8 mouse cellular contexts compared by ENCODE assay signal in the genomic region with DNA sequence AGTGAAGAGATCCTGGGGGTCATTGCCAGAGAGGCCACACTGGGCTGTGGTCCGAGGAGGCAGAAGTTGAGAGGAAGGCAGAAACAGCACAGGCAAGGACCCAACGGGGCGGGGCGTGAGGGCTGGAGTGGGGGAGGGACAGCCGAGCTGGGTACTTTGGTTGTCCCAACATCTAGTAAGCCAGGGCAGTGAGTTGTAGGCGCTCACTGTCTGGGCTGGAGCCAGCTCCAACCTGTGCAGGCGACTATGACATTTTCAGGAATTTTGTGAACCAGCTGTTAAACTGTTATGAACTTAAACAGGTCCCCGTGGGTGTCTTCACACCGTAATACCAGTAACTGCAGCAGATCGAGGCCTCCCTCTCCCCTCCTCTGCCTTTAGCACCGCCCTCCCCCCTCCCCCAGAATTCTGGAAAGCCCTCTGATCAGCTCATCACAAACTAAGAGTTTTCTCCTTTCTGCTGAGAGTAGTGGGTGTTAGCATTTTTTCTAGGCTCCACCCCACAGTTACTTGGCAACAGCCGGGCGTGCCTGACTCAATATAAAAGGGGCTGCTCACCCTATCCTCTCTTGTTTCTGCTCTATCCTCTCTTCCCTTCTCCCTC.
DNase-seq lines count a peak whose midpoint lies in the region; ATAC-seq and TF ChIP-seq lines count a peak whose summit lies in the region.

No protein-coding gene starts in this region.

- no peaks in the 10 kb centered on the region for H3K36me3 ChIP-seq in embryonic facial prominence, embryonic 11.5 days (replicated peaks; ENCODE audit: control insufficient read depth, insufficient read depth, low read depth, low read length)
- H3K36me3 ChIP-seq in heart, embryonic 12.5 days = no peaks in the 10 kb centered on the region
- H3K36me3 ChIP-seq in kidney, postnatal 0 days (ENCODE audit: insufficient read depth, low read length) = no peaks in the 10 kb centered on the region
- H3K36me3 ChIP-seq in stomach, embryonic 15.5 days = no peaks in the 10 kb centered on the region

- 2% methylated on average over 13 of the region's 13 CpGs for WGBS in embryonic facial prominence, embryonic 11.5 days
- 2% methylated on average over 13 of the region's 13 CpGs for WGBS in heart, embryonic 12.5 days
- WGBS in kidney, postnatal 0 days = 3% methylated on average over 12 of the region's 13 CpGs
- WGBS in stomach, embryonic 15.5 days = 5% methylated on average over 13 of the region's 13 CpGs

- ATAC-seq in embryonic facial prominence, embryonic 11.5 days (replicated peaks; ENCODE audit: insufficient number of reproducible peaks, low FRiP score, low TSS enrichment, low read depth) = no peak
- ATAC-seq in heart, embryonic 12.5 days (ENCODE audit: insufficient number of reproducible peaks, low FRiP score) = 0 out of 2 replicates have a peak, but pooled peaks have one; percentile 25
- 0 out of 2 replicates have a peak, but pooled peaks have one; percentile 37 for ATAC-seq in kidney, postnatal 0 days (replicated peaks; ENCODE audit: low FRiP score, low read depth)
- no peak for ATAC-seq in stomach, embryonic 15.5 days (ENCODE audit: insufficient read depth, low FRiP score, low read depth)

- TF ChIP-seq CTCF in kidney, postnatal 0 days (IDR thresholded peaks at IDR 0.05; ENCODE audit: low read depth) = no peak

- H3K9me3 ChIP-seq in embryonic facial prominence, embryonic 11.5 days (replicated peaks; ENCODE audit: control insufficient read depth, low read length) = no peaks in the 10 kb centered on the region
- H3K9me3 ChIP-seq in heart, embryonic 12.5 days (replicated peaks) = peaks cover 10% of the 10 kb centered on the region
- no peaks in the 10 kb centered on the region for H3K9me3 ChIP-seq in kidney, postnatal 0 days (replicated peaks; ENCODE audit: low read length)
- H3K9me3 ChIP-seq in stomach, embryonic 15.5 days = no peaks in the 10 kb centered on the region

- H3K4me3 ChIP-seq in embryonic facial prominence, embryonic 11.5 days (ENCODE audit: low read depth, low read length) = no peak overlapping the region
- no peak overlapping the region for H3K4me3 ChIP-seq in heart, embryonic 12.5 days
- no peak overlapping the region for H3K4me3 ChIP-seq in kidney, postnatal 0 days (replicated peaks; ENCODE audit: low read depth, low read length)
- no peak overlapping the region for H3K4me3 ChIP-seq in stomach, embryonic 15.5 days (replicated peaks)

- no peaks in the 10 kb centered on the region for H3K4me1 ChIP-seq in embryonic facial prominence, embryonic 11.5 days (ENCODE audit: control insufficient read depth, insufficient read depth, low read length)
- H3K4me1 ChIP-seq in heart, embryonic 12.5 days (replicated peaks) = peaks cover 12% of the 10 kb centered on the region
- no peaks in the 10 kb centered on the region for H3K4me1 ChIP-seq in kidney, postnatal 0 days (replicated peaks; ENCODE audit: insufficient read depth, low read length)
- peaks cover 9% of the 10 kb centered on the region; the same call in 1 of the 2 replicates for H3K4me1 ChIP-seq in stomach, embryonic 15.5 days

- H3K27me3 ChIP-seq in embryonic facial prominence, embryonic 11.5 days (ENCODE audit: control insufficient read depth, insufficient read depth, low read length) = peaks cover 10% of the 10 kb centered on the region; the same call in 1 of the 2 replicates
- peaks cover 80% of the 10 kb centered on the region for H3K27me3 ChIP-seq in heart, embryonic 12.5 days (replicated peaks)
- H3K27me3 ChIP-seq in kidney, postnatal 0 days (ENCODE audit: insufficient read depth, low read length) = 0 out of 2 replicates have a peak, but pooled peaks cover 12% of the 10 kb centered on the region
- peaks cover 33% of the 10 kb centered on the region for H3K27me3 ChIP-seq in stomach, embryonic 15.5 days (replicated peaks)

- peak; percentile 59 to 71 for DNase-seq in cerebellum, postnatal 10 days
- no peak for DNase-seq in cerebellum, adult 11-12 months
- DNase-seq in embryonic facial prominence, embryonic 11.5 days (ENCODE audit: low spot score) = peak; percentile 40
- DNase-seq in kidney, postnatal 0 days (ENCODE audit: low spot score) = no peak
- DNase-seq in lung, postnatal 36 days = peak; percentile 44
- no peak for DNase-seq in spleen, postnatal 4 days (ENCODE audit: low spot score in 2 of 2)

- H3K9ac ChIP-seq in embryonic facial prominence, embryonic 11.5 days (replicated peaks; ENCODE audit: low read length) = 0 out of 2 replicates have a peak overlapping the region, but pooled peaks have one; percentile 18
- H3K9ac ChIP-seq in heart, embryonic 12.5 days = no peak overlapping the region
- H3K9ac ChIP-seq in kidney, postnatal 0 days (ENCODE audit: low read depth, low read length) = no peak overlapping the region
- no peak overlapping the region for H3K9ac ChIP-seq in stomach, embryonic 15.5 days

- H3K27ac ChIP-seq in embryonic facial prominence, embryonic 11.5 days (replicated peaks; ENCODE audit: low read depth, low read length) = no peak overlapping the region
- H3K27ac ChIP-seq in heart, embryonic 12.5 days (ENCODE audit: poor library complexity, severe bottlenecking) = no peak overlapping the region
- H3K27ac ChIP-seq in kidney, postnatal 0 days = no peak overlapping the region
- H3K27ac ChIP-seq in stomach, embryonic 15.5 days = no peak overlapping the region

- H3K4me2 ChIP-seq in embryonic facial prominence, embryonic 11.5 days (ENCODE audit: low read depth, low read length) = no peak overlapping the region; the same call in 1 of the 2 replicates
- peak overlapping the region; percentile 30 for H3K4me2 ChIP-seq in heart, embryonic 12.5 days
- no peak overlapping the region for H3K4me2 ChIP-seq in kidney, postnatal 0 days (ENCODE audit: low read length)
- peak overlapping the region; percentile 23 for H3K4me2 ChIP-seq in stomach, embryonic 15.5 days

Comparison
In these comparisons a context has a peak if more than half of its experiments do, and no peak if none do; other contexts are left out.
1. DNase-seq: peak in cerebellum, postnatal 10 days (2 of 2), embryonic facial prominence, embryonic 11.5 days (single experiment) and lung, postnatal 36 days (single experiment); none in cerebellum, adult 11-12 months (single experiment), kidney, postnatal 0 days (single experiment) and spleen, postnatal 4 days (0 of 2).
2. ATAC-seq: peak in heart, embryonic 12.5 days (single experiment) and kidney, postnatal 0 days (single experiment); none in embryonic facial prominence, embryonic 11.5 days (single experiment) and stomach, embryonic 15.5 days (single experiment).
3. H3K4me2 ChIP-seq: peak in heart, embryonic 12.5 days (single experiment) and stomach, embryonic 15.5 days (single experiment); none in embryonic facial prominence, embryonic 11.5 days (single experiment) and kidney, postnatal 0 days (single experiment).